Mouse (Mus musculus) neural tube, embryonic 10.5 days (tissue): ENCODE results near the gene Fam53b.
A peak's percentile ranks its signal among the peaks of the same experiment; 100 is the strongest.

ENCODE experiments used
- DNase-seq: peaks from one replicate; pipeline ENCODE4 v3.0.0-alpha.2; 2017; ENCODE audit warnings: low spot score; ENCODE audit errors: extremely low spot score

The Fam53b gene

DNA sequence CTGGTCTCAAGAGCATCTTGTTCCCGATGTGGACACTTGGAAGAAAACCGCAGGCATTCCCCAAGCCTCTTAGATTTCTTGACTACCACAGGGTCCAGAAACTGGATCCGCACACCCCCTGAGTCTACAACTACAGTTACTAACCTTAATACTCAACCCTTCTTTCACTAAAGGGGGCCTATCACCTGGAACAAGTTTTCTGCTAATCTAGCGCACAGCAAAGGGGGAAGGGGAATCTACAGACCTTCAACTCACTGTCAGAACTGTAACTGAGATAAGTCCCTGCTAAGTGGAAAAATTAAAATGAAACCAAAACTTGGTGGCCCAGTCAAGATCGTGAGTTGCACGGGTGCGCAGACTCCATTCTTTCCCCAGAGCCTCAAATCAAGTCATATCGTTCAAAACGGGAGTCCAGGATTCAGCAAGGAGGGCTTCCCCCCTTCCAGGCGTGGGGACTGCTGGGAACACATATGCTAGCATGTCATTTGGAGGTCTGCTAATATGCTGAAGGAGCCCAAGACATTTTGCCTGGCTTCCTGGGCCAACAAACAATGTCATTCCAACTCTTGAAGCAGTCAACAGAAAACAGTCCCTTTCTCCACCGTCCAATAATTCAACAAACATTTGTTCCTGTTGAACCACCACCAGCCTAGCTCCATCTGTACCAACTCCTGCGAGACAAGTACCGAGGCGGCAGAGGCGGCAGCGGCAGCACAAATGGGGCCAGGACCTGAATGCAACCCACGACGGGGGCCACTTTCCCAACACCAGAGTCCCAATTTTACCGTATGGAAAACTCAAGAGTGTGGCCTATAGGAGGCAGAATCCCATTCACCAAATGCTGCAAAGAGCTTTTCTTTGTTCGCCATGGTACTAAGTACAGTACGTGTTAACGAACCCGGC is 1.7 kb downstream of the Fam53b start:
- peak; percentile 59 for DNase-seq

DNA sequence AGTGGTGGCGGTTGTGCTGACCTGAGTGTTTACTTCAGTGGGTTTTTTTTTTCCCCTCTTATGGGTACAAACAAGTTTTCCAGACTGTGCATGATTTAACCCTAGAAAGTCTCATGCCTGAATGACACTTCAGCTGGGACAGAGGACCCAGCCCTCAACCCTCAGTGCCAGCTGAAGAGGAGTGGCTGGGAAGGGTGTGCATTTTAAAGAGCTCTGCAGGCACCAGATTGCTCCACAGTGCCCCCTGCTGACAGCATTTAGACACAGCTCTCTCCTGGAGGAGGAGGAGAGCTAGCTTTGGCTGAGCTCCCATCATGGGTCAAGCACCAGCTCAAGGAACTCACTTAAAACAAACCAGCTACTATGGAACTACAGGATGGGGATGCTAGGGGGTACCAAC is 2.8 kb downstream of the Fam53b start:
- peak; percentile 91 for DNase-seq

DNA sequence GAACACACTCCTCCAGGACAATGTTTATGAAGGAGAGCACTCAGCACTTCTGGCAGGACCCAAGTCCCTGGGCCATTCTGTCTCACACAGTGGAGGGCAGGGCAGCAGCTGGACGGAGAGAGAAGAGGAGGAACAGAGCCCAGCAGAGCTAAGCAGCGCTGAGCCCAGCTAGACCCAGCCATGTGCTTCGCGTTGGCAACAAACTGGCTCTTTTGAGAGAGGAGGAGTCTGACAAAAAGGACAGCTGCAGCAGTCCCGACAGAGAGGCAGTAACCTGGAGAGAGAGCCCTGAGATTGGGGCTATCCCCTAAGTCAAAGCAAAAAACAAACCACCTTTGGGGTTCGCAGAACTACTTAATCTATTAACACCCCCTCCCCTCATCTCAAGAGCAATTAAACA is 3.3 kb downstream of the Fam53b start:
- no peak for DNase-seq

DNA sequence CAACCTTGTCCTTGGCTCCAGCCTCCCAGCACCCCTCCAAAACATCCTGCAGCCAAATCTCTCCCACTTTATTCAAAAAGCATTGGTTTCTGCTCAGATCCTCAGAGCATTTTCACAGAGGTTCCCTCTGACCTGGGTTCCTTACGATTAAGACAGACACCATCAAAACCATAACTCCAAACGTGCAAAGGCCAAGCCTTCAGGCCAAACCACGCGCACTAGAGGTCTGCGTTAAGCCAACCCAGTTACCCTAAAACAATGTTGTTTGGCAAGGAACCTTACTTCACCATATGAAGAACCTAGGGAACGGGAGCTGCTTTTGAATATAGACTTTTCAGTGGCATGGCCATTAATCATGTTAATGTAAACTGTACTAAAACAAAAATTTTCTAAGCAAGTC is 4.0 kb downstream of the Fam53b start:
- no peak for DNase-seq

DNA sequence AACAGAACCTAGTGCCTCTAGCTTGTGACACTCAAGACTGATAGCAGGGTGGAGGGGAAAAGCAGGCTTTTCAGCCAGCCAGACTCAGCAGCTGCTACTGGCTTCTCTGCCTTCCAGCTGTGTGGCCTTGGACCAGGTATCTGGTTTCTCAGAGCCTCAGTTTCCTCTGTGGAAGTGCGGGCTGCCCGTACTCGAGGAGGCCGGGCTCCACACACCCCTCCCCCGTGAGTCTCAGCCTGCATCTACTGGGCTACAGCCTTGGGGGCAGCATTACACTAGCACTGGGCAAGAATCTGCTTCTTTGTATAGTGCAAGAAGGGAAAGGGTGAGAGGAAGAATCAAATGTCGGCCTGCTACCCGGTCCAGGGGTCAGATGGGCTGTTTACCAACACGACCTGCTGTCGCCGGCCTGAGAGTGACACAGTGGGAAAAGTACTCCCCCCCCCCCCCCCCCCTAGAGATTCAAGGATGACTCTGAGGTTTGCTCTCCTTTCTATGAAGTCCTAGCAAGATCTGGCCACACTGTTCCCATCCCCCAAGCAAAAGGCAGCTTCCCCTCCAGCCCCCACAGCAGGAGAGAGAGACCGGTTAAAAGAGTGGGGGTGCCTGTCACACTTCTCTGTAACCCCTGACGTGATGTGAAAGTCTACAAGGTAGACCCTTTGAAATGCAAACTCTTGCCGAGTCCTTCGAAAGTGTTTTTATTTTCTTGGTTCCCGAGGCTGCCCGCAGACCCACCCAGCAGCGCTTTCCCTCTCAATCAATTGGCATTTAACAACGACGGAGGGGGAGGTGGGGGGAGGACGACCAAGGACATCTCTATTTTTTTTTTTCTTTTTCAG is 4.6 kb downstream of the Fam53b start:
- DNase-seq = peak; percentile 64

DNA sequence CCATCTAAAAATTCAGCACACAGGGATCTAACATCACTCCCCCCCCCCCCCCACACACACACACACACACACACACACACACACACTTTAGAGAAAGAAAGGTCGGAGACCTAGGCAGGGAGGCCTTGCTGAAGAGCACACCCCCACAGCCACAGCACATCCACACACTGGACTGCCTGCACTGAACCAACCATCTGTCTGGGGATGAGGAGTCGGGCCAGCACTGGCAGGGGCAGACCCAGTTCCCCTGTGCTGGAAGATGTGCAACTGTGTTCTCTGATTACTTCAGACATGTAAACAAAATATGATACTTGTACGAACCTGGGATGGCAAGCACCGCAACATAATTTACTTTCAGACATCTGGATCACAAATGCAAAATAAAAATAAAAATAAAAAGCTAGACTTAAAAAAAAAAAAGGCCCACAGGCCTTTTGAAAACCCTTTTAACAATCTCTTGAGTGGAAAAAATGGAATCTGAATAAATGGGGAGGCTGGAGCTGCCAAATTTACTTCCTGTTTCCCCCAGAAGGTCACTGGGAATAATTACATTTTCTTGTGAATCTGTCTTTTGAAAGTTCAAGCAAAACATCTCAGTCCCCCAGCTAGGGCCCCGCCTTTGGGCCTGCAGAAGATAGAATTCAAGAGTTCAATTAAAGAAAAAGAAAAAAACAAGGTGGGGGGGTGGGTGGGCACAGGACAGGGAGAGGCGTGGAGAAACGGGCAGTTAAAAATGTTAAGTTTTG is 5.5 kb downstream of the Fam53b start:
- DNase-seq = peak; percentile 19

DNA sequence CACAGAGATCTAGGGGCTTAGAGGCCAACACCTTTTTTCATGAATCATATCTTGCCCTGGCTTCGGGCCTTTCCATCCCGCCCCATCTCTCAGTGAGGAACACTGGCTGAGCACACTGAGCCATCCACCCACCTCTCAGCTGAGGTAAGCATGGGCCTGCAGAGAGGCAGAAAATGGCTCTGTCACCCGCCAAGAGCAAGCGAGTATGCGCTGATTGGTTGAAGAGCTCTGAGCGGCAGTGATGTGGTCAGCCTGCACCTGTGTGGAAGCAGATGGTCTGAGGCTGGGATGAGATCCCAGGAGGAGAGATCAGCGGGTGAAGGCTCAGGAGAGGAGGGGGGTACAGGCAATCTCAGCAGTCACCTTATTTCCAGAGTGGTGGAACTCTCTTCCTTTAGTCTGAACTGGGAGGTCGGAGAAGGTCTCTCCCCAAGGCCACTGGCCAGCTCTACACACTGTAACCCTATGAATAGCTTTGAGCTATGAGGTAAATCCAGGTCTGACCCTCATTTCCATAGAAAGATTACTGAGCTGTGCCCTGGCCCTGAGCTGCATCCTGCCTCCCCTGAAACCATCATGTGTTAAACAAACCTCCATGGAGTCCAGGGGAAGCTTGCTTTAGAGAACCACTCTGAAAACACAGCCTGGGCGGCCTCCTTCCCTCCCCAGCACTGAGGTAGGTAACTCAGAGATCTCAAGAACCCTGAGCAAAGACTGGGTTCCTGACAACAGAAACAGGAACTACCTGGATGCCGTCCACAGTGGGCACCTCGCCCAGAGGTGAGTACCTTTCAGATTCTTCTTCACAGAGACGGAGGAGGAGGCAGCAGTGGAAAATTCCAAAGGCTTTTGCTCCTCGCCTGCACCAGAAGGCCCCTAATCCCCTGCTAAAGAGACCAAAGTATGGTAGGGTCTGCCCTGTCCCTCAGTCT is 6.5 kb downstream of the Fam53b start:
- DNase-seq = no peak

DNA sequence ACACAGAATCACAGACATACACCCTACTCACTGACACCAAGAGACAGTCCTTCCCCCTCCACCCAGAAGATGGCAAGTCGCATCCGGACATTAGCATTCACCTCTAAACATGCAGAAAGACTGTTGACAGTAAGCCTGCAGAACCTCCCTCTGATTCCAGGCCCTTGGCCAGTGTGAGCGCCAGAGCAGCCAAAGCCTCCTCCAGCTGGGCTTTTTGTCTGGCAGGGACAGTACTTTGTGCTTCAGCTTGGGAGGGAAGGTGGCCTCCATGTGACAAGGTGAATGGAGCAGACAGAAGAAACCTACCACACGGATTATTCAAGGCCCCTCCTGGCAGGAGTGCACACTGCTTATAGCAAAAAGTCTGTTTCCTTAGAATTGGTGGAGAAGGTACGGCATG is 7.4 kb downstream of the Fam53b start:
- DNase-seq = no peak

DNA sequence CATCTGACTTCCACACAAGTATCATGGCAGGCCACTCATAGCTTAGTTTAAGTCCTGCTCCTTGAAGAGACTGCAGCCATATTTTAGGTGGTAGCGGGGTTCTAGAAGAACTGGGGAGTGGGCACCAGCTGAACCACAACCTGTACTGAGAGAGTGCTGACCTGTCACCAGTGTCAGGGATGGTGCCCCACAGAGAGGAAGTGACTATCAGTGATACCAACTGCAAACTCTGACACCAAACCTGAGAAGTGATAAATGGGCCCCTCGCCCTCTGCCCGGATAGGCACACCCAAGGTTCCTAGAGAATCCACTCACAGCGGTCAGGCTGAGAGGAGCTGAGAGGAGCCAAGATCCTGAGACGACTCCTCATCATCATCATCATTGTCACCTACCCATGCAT is 8.7 kb downstream of the Fam53b start:
- DNase-seq = no peak

DNA sequence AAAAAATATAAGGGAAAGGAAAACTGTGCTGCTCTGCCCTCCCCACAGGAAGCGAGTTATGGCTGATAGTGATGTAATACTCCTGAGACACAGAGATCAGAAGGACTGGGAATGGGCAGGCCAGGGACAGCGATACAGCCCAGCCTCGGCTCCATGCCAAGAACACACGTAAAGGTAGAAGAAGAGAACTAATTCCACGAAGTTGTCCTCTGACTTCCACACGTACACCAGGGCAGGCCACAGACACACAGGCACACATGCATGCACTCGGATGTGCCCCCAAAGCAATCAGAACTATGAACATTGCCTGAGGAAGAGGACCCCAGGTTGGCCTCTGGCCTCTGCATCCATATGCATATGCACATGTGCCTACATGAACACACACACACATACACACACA is 9.2 kb downstream of the Fam53b start:
- no peak for DNase-seq

DNA sequence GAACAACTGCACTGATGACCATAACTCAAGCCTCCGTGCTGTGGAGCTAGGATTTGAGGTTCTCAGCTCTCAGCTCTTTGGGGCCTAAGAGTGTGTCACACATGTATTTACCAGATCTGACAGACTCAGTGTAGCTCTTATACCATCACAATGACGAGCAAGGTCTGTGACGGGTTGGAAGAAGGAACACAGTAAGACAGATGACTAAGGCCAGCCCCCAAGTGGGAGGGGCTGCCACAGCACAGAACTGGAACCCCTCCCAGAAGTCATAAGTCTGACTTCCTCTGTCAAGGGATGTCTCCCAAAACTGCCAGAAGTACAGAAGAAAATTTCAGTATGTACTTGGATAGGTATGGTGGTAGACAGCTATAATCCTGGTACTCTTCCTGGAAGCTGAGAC is 9.7 kb downstream of the Fam53b start:
- no peak for DNase-seq

DNA sequence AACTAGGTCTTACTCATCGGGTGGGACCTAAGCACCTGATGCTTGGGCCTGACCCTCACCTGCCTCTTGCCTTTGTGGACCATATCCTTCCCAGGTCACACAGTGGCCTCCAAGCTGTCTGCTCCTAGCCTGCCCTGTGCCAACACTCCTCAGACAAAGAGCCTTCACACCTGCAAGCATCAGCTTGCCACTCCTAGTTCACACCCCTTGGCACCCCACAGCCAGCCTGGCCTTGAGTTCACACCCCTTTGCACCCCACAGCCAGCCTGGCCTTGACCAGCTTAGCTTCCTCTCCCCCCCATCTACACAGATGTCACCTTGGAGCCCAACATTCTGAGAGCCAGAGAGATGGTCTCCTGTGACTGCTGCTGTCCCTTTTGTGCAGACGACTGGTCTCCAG is 10.3 kb downstream of the Fam53b start:
- DNase-seq = no peak

DNA sequence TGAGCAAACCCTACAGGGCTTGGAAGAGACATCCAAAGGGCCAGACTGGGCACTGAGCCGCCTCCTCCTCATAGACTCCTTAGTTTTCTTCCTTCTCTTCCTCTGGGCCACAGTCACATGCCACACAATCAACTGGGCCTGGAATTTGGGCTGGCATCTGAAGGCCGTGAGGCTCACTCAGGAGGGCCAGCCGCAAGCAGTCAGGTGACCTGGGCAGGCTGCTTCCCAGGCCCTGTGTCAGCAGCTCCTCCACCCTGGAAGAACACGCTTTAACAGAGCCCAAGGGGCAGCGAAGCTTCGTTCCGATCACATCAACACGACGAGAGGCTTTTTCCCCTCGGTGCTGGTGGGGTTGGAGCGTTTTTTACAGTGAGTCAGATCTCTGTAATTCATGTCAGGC is 11.0 kb downstream of the Fam53b start:
- no peak for DNase-seq

DNA sequence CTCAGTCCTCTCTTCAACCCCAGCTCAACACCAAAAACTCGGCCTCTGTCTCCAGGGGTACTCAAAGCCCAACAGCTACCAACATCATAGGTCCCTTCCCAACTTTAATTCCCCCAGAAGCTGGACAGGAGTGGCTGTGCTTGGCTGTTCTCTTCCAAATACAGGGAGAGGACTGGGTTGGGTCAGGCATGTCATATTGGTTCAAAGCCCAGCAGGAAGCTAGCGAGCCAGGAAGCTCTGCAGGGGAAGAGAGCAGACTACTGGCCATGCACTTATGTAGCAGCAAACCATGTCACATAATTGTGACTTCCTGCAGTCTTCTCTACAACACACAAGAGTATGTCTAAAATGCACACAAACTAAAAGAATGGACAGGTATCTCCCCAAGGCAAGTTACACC is 11.6 kb downstream of the Fam53b start:
- no peak for DNase-seq

DNA sequence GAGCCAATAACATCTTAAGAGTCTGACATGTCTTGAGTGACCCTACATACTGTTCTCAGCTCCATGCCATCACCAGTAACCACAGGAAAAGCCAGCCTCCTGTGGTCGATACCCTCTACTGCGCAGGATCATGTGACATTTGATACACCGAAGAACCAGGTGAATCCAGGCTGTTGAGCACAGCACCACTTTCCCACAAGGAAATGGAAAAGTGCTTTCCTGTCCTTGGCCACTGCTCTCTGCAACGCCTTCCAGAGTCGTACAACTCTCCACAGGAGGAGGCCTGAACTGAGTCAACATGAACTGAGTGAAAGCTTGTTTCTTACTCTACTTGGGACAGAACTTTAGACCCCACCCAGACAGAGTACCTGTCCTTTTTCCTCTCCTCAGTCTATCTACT is 12.2 kb downstream of the Fam53b start:
- no peak for DNase-seq

DNA sequence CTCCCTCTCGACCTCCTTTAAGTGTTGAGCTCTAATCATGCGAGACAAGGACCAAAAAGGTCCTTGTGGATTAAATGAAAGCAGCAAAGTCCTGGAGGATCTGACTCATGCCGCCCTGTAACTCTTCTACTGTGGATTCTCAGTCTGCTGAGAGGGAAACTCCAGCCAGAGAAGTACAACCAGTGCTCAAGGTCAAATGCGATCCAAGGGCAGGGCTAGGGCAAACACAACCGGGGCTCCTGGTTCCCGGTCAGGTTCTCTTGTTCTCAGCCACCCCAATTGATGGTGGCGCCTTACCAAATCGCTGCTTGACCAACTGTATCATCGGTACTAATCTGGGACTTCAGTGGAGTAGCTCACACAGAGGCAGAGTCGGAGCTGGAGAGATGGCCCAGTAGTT is 12.8 kb downstream of the Fam53b start:
- DNase-seq = no peak

DNA sequence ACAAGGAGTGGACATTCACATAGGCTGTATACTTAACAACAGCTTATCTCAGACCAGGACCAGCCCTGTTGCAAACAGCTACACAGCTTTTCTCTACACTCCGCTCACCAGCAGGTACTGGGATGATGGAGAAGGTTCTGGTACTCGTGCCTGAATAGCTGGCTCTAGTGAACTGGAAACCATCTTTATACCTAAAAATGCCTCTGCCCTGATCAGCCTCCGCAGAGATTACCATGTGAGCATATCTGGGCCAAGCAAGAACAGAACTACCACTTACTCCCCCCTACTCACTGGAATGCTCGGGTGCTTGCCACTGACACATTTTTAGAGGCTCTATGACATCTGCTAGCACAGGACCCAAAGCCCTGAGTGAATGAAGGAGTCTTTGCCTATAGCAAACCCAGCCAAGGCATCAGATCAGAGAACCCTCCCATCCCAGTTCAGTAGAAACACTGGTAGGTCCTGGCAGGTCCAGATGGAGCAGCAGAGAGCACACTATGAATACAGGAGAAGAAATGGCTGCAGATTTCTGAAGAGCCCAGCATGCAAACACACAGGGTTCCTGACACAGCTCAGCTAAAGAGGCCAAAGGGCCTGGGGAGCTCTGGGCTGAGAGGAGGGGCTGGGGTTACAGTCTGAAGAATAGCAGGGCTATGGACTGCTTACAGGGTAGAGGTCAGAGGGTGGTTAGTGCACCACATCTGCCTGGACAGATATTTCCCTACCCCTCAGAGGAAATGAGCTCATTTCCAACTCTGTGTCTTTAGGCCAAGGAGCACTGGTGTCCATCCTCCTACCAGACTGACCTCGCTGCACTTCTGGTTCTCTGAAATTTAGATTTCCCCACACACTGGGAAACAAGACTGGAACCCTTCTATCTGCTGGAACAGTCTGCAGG is 14.3 kb downstream of the Fam53b start:
- DNase-seq = no peak

DNA sequence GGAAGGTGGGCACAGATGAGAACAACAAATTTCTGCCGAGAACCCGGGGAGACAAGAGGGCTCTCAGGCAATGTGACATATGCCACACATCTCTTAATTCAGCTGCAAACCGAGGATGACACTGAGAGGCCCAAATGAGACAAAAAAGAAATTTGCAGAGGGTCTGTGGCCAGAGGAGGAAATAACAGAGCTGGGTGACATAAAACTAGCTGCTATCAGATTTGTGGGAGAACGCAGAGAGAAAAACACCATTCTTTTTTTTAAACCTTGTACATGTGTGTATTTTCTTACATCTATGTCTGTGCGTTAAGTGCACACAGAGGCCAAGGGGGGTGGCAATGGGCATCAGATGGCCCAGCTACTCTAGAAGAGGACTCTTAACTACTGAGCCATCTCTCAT is 18.5 kb downstream of the Fam53b start:
- no peak for DNase-seq

DNA sequence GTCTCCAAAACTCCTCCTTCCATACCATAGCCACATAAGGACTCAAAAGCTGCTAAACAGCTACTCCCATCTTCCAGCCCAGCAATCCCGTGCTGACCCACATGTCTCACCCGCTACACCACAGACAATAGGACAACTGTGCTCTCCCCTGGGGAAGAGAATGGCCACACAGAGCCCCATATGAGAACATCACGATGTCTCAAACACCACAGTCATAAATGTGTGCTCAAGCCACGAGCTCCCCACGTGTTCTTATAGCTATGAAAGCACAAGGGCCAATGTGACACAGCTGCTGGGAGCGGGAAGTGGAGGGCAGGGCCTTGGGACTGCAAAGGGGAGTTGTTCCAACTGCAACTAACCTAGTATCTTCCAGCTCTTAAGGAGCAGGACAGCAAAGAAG is 20.2 kb downstream of the Fam53b start:
- no peak for DNase-seq
